Mouse (Mus musculus): Measurements from ENCODE around the gene Vmn2r83. TPM values are rescaled to one million over a fixed set of nuclear protein-coding genes. Genes with fewer than 3 reads are reported as not detected.

The Vmn2r83 gene
- polyA plus RNA-seq, 1 experiment from 2014 or later: not detected

DNA sequence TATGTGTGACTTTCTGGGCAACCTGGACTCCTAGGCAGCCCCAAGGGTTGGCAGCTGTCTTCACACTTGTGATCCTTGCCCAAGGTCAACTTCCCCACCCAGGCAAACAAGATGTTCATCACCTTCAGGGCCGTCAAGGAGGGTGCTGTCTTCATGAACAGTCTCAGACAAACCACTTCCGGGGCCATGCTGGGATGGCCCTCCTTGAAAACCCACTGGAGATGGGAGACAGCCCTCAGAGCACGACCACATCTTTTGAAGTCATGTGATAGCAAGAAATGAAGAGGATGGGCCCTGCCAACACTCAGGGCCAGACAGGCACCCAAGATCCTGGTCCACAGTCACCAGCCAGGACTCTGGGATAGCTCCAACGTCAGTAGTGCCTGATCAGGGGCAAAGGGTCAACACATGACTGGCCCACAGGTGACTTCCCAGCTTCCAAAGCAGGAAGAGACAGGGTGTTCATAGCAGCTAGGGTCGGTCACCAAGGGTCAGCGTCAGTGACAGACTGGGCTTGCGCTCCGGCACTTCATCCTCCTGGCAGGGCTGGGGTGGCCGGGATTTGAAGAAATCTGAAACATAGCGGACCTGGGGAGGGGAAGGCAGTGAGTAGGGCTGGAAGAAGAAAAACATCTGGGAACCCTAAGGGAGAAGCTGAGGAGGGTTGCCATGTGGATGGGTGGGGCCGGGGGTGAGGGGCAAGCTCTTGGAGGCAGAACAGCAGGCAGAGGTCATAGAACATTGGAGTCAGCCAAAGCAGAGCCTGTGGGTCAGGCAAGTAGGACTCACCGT, 58.3 kb downstream of the Vmn2r83 start:
- no peak overlapping the region for H3K27ac ChIP-seq (ENCODE audit: low read depth, low read length)
- peaks cover 7% of the 10 kb centered on the region for H3K36me3 ChIP-seq (ENCODE audit: control insufficient read depth, insufficient read depth, low read length)
- WGBS: 84% methylated on average over 12 of the region's 12 CpGs
- no peaks in the 10 kb centered on the region for H3K9me3 ChIP-seq (ENCODE audit: control insufficient read depth, low read length)
- H3K4me1 ChIP-seq (ENCODE audit: control insufficient read depth, insufficient read depth, low read length): no peaks in the 10 kb centered on the region
- ATAC-seq (ENCODE audit: low FRiP score, low TSS enrichment): no peak
- no peak overlapping the region for H3K9ac ChIP-seq (ENCODE audit: low read depth, low read length)
- H3K4me2 ChIP-seq (replicated peaks; ENCODE audit: low read depth, low read length): no peak overlapping the region
- no peak overlapping the region for H3K4me3 ChIP-seq (ENCODE audit: low read length)
- no peaks in the 10 kb centered on the region for H3K27me3 ChIP-seq (ENCODE audit: control insufficient read depth, insufficient read depth, low read length)

GRCm38 (mm10) chr10:79527453-79527845, 58.9 kb downstream of the Vmn2r83 start:
- Histone ChIP-seq H3K27me3 (ENCODE audit: control insufficient read depth, insufficient read depth, low read length) (no peaks in the 10 kb centered on the region), H3K4me1 (ENCODE audit: control insufficient read depth, insufficient read depth, low read length) (peaks cover 1% of the 10 kb centered on the region; the same call in 1 of the 2 replicates), H3K9ac (ENCODE audit: low read depth, low read length) (no peak overlapping the region), H3K9me3 (ENCODE audit: control insufficient read depth, low read length) (no peaks in the 10 kb centered on the region), H3K4me2 (replicated peaks; ENCODE audit: low read depth, low read length) (no peak overlapping the region), H3K4me3 (ENCODE audit: low read length) (no peak overlapping the region), H3K36me3 (ENCODE audit: control insufficient read depth, insufficient read depth, low read length) (peaks cover 7% of the 10 kb centered on the region), H3K27ac (ENCODE audit: low read depth, low read length) (no peak overlapping the region)
- WGBS: 83% methylated on average over 6 of the region's 6 CpGs
- no peak for ATAC-seq (ENCODE audit: low FRiP score, low TSS enrichment)

GRCm38 (mm10) chr10:79528081-79528480, 59.5 kb downstream of the Vmn2r83 start:
- 85% methylated on average over 3 of the region's 3 CpGs for WGBS
- Histone ChIP-seq H3K4me3 (ENCODE audit: low read length) (no peak overlapping the region), H3K4me1 (ENCODE audit: control insufficient read depth, insufficient read depth, low read length) (peaks cover 4% of the 10 kb centered on the region; the same call in 1 of the 2 replicates), H3K27ac (ENCODE audit: low read depth, low read length) (no peak overlapping the region), H3K4me2 (replicated peaks; ENCODE audit: low read depth, low read length) (no peak overlapping the region), H3K27me3 (ENCODE audit: control insufficient read depth, insufficient read depth, low read length) (no peaks in the 10 kb centered on the region), H3K9ac (ENCODE audit: low read depth, low read length) (no peak overlapping the region), H3K36me3 (ENCODE audit: control insufficient read depth, insufficient read depth, low read length) (peaks cover 7% of the 10 kb centered on the region), H3K9me3 (ENCODE audit: control insufficient read depth, low read length) (no peaks in the 10 kb centered on the region)
- no peak for ATAC-seq (ENCODE audit: low FRiP score, low TSS enrichment)

DNA sequence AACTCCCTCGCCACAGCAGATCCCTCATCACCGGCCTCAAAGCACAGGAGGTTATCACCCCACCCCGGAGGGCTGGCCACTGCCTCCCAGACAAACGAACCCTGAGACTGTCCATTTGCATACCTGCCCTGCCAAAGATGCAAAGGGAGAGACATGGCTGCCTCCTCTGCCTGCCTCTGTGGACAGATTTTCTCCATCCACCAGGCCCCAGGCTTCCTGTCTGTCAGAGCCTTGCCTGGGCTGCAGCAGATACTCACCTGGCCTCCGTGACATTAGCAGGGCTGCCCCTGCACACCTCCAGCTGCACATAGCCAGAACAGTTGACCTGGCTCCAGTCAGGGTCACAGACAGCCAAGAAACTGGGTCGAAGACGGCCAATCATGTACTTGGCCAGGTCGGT, 61.7 kb downstream of the Vmn2r83 start:
- peaks cover 7% of the 10 kb centered on the region for H3K36me3 ChIP-seq (ENCODE audit: control insufficient read depth, insufficient read depth, low read length)
- no peaks in the 10 kb centered on the region for H3K27me3 ChIP-seq (ENCODE audit: control insufficient read depth, insufficient read depth, low read length)
- no peak overlapping the region for H3K9ac ChIP-seq (ENCODE audit: low read depth, low read length)
- peaks cover 8% of the 10 kb centered on the region for H3K4me1 ChIP-seq (ENCODE audit: control insufficient read depth, insufficient read depth, low read length)
- ATAC-seq (ENCODE audit: low FRiP score, low TSS enrichment): no peak
- H3K9me3 ChIP-seq (ENCODE audit: control insufficient read depth, low read length): no peaks in the 10 kb centered on the region
- H3K4me2 ChIP-seq (replicated peaks; ENCODE audit: low read depth, low read length): no peak overlapping the region
- H3K27ac ChIP-seq (ENCODE audit: low read depth, low read length): no peak overlapping the region
- 73% methylated on average over 8 of the region's 8 CpGs for WGBS
- no peak overlapping the region for H3K4me3 ChIP-seq (ENCODE audit: low read length)

DNA sequence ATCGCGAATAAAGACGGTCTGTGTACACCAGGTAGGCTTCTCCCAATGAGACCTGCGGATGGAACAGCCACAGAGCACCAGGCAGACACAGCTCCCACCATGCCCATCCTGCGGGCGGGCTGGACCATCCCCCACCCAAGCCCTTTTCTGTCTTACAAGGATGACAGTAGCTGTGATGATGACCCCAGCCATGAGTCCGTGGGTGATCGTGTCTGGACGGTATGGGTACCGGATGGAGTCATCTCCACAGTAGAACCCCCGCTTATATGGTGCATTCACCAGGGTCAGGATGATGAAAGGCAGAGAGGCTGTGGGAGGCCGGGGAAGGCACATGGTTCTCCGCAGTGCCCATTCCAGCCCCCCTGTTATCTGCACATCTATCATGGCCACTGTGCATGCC, 62.2 kb downstream of the Vmn2r83 start:
- no peak overlapping the region for H3K4me2 ChIP-seq (replicated peaks; ENCODE audit: low read depth, low read length)
- WGBS: 94% methylated on average over 13 of the region's 13 CpGs
- peaks cover 7% of the 10 kb centered on the region for H3K36me3 ChIP-seq (ENCODE audit: control insufficient read depth, insufficient read depth, low read length)
- no peak overlapping the region for H3K27ac ChIP-seq (ENCODE audit: low read depth, low read length)
- no peak for ATAC-seq (ENCODE audit: low FRiP score, low TSS enrichment)
- no peaks in the 10 kb centered on the region for H3K27me3 ChIP-seq (ENCODE audit: control insufficient read depth, insufficient read depth, low read length)
- peaks cover 8% of the 10 kb centered on the region for H3K4me1 ChIP-seq (ENCODE audit: control insufficient read depth, insufficient read depth, low read length)
- H3K4me3 ChIP-seq (ENCODE audit: low read length): no peak overlapping the region
- H3K9ac ChIP-seq (ENCODE audit: low read depth, low read length): no peak overlapping the region
- no peaks in the 10 kb centered on the region for H3K9me3 ChIP-seq (ENCODE audit: control insufficient read depth, low read length)

DNA sequence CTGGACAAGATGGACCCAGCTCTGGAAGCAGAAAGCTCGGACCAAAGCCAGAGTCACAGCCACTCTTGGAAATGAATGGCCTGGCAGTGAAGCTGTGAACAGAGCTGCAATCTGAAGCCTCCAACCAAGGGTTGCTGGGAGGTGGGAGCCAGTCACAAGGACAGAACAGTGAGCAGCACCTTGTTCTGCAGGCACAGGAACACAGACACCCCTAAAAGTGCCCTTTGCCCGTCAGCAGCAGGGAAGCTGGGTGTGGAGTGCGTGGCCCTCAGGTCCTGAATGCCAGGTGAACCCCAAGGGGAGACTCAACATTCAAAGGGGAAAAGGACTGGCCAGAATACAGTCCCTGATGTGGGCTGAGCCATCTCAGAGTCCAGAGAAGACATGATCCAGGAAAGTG, 63.1 kb downstream of the Vmn2r83 start:
- 82% methylated on average over 3 of the region's 3 CpGs for WGBS
- H3K4me1 ChIP-seq (ENCODE audit: control insufficient read depth, insufficient read depth, low read length): peaks cover 8% of the 10 kb centered on the region
- no peak overlapping the region for H3K4me2 ChIP-seq (replicated peaks; ENCODE audit: low read depth, low read length)
- H3K27ac ChIP-seq (ENCODE audit: low read depth, low read length): no peak overlapping the region
- H3K4me3 ChIP-seq (ENCODE audit: low read length): no peak overlapping the region
- no peak overlapping the region for H3K9ac ChIP-seq (ENCODE audit: low read depth, low read length)
- H3K27me3 ChIP-seq (ENCODE audit: control insufficient read depth, insufficient read depth, low read length): no peaks in the 10 kb centered on the region
- no peak for ATAC-seq (ENCODE audit: low FRiP score, low TSS enrichment)
- H3K36me3 ChIP-seq (ENCODE audit: control insufficient read depth, insufficient read depth, low read length): peaks cover 7% of the 10 kb centered on the region
- H3K9me3 ChIP-seq (ENCODE audit: control insufficient read depth, low read length): no peaks in the 10 kb centered on the region

DNA sequence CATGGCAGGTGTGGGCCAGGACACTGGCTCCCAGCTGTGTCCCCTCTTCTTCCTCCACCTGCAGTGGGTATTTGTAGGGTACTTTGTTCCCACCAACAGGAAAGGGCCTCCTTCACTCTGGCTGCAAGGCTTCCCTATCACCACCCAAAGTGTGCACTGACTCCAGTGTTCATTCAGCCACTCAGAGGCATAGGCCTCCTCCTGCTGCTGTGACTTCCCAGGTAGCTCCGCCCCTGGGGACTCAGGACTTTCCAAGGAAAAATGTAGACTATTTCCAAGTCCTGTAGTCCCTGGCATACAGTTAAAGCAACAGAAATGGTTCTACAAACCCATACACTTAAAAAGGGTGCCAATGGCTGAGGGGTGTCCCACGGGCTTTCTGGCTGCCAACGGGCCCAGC, 64.1 kb downstream of the Vmn2r83 start:
- H3K27me3 ChIP-seq (ENCODE audit: control insufficient read depth, insufficient read depth, low read length): no peaks in the 10 kb centered on the region
- peak; percentile 14; the same call in 1 of the 2 replicates for ATAC-seq (ENCODE audit: low FRiP score, low TSS enrichment)
- H3K4me3 ChIP-seq (ENCODE audit: low read length): peak overlapping the region; percentile 68
- H3K36me3 ChIP-seq (ENCODE audit: control insufficient read depth, insufficient read depth, low read length): no peaks in the 10 kb centered on the region
- peak overlapping the region; percentile 93 for H3K4me2 ChIP-seq (replicated peaks; ENCODE audit: low read depth, low read length)
- no peaks in the 10 kb centered on the region for H3K9me3 ChIP-seq (ENCODE audit: control insufficient read depth, low read length)
- peak overlapping the region; percentile 63 for H3K9ac ChIP-seq (ENCODE audit: low read depth, low read length)
- H3K4me1 ChIP-seq (ENCODE audit: control insufficient read depth, insufficient read depth, low read length): peaks cover 8% of the 10 kb centered on the region
- WGBS: 25% methylated on average over 3 of the region's 3 CpGs
- peak overlapping the region; percentile 57; the same call in 1 of the 2 replicates for H3K27ac ChIP-seq (ENCODE audit: low read depth, low read length)

GRCm38 (mm10) chr10:79533126-79533911, 64.8 kb downstream of the Vmn2r83 start, which contains the start of gene Plpp2:
Gene Plpp2 (minus strand): TSS chr10:79533796.
- peak; percentile 82 for ATAC-seq (ENCODE audit: low FRiP score, low TSS enrichment)
- Histone ChIP-seq H3K27me3 (ENCODE audit: control insufficient read depth, insufficient read depth, low read length) (no peaks in the 10 kb centered on the region), H3K4me3 (ENCODE audit: low read length) (peak within 1 kb of the TSS; percentile 68), H3K9me3 (ENCODE audit: control insufficient read depth, low read length) (no peaks in the 10 kb centered on the region), H3K4me1 (ENCODE audit: control insufficient read depth, insufficient read depth, low read length) (peaks cover 8% of the 10 kb centered on the region), H3K4me2 (replicated peaks; ENCODE audit: low read depth, low read length) (peak within 1 kb of the TSS; percentile 93), H3K36me3 (ENCODE audit: control insufficient read depth, insufficient read depth, low read length) (no peaks in the 10 kb centered on the region), H3K27ac (ENCODE audit: low read depth, low read length) (peak within 1 kb of the TSS; percentile 57; the same call in 1 of the 2 replicates), H3K9ac (ENCODE audit: low read depth, low read length) (peak within 1 kb of the TSS; percentile 63)
- 1% methylated on average over 51 of the region's 52 CpGs for WGBS

DNA sequence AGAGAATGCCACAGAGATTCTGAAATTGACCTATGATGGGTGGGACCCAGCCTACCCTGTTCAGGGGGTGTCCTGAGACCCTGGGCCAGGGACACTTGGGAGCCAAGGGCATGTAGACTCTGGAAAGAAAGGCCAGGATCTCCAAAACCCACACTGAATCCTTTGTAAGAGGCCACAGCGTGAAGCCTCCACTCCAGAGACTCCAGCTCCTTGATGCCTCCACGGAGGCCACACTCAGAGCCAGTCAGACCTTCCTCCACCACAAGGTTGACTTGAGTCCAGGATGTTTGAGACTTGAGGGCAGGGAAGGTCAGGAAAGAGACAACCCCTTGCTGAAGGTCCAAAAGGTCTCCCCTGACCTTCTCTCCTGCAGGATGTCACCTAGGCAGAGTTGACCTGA, 65.9 kb downstream of the Vmn2r83 start:
- Histone ChIP-seq H3K36me3 (ENCODE audit: control insufficient read depth, insufficient read depth, low read length) (peaks cover 5% of the 10 kb centered on the region; the same call in 1 of the 2 replicates), H3K27me3 (ENCODE audit: control insufficient read depth, insufficient read depth, low read length) (no peaks in the 10 kb centered on the region), H3K9me3 (ENCODE audit: control insufficient read depth, low read length) (no peaks in the 10 kb centered on the region), H3K27ac (ENCODE audit: low read depth, low read length) (no peak overlapping the region), H3K4me3 (ENCODE audit: low read length) (no peak overlapping the region), H3K9ac (ENCODE audit: low read depth, low read length) (no peak overlapping the region), H3K4me2 (replicated peaks; ENCODE audit: low read depth, low read length) (no peak overlapping the region), H3K4me1 (ENCODE audit: control insufficient read depth, insufficient read depth, low read length) (peaks cover 8% of the 10 kb centered on the region)
- WGBS: 83% methylated on average over 2 of the region's 2 CpGs
- no peak for ATAC-seq (ENCODE audit: low FRiP score, low TSS enrichment)
